In genomic region chr16:87132082-87132481, GRCm38 (mm10) we compare ENCODE assay signal across 10 mouse cellular contexts.
"Had no signal": no experiment of that assay in that cellular context is flagged by ENCODE, and none has a peak within 500 bp of the region (broad histone marks: within the 10 kb centered on the region; RNA-seq: fewer than 3 reads in every experiment).

No protein-coding gene starts in this region.

- H3K9ac ChIP-seq: intestine, embryonic 15.5 days; limb, embryonic 15.5 days; liver, embryonic 13.5 days; liver, postnatal 0 days; midbrain, embryonic 13.5 days; stomach, embryonic 15.5 days had no signal

- H3K4me1 ChIP-seq: intestine, embryonic 15.5 days; limb, embryonic 15.5 days; liver, embryonic 13.5 days; midbrain, embryonic 13.5 days; stomach, embryonic 15.5 days had no signal

- H3K27ac ChIP-seq: intestine, embryonic 15.5 days; layer of hippocampus, adult 2 months; limb, embryonic 15.5 days; liver, embryonic 13.5 days; midbrain, embryonic 13.5 days; stomach, embryonic 15.5 days had no signal

- H3K27me3 ChIP-seq: intestine, embryonic 15.5 days; limb, embryonic 15.5 days; liver, embryonic 13.5 days; midbrain, embryonic 13.5 days; stomach, embryonic 15.5 days had no signal

- ATAC-seq: intestine, embryonic 15.5 days; liver, postnatal 0 days; midbrain, embryonic 13.5 days had no signal

- DNase-seq: kidney, adult 9 months; liver, embryonic 13.5 days; liver, postnatal 0 days; right cerebral cortex, postnatal 14 days; thymus, postnatal 4 days had no signal

- H3K4me2 ChIP-seq: intestine, embryonic 15.5 days; limb, embryonic 15.5 days; liver, embryonic 13.5 days; midbrain, embryonic 13.5 days; stomach, embryonic 15.5 days had no signal

- H3K36me3 ChIP-seq: intestine, embryonic 15.5 days; limb, embryonic 15.5 days; liver, embryonic 13.5 days; midbrain, embryonic 13.5 days; stomach, embryonic 15.5 days had no signal

- H3K4me3 ChIP-seq: intestine, embryonic 15.5 days; layer of hippocampus, adult 2 months; limb, embryonic 15.5 days; liver, embryonic 13.5 days; midbrain, embryonic 13.5 days; stomach, embryonic 15.5 days had no signal

- H3K9me3 ChIP-seq: intestine, embryonic 15.5 days; limb, embryonic 15.5 days; liver, embryonic 13.5 days; midbrain, embryonic 13.5 days; stomach, embryonic 15.5 days had no signal
